Mouse (Mus musculus) bone marrow, adult 2 months (tissue): Measurements from ENCODE around the gene Vmn2r25. TPM values are rescaled to one million over a fixed set of nuclear protein-coding genes. Genes with fewer than 3 reads are reported as not detected.
"Not testable (repeated sequence)": the region's sequence is repeated elsewhere in the genome, so short reads cannot be mapped to it uniquely, and the experiment has no call there.

Source experiments
- H3K27ac ChIP-seq: fragments of 200-500 bp; 2 replicates; pipeline ENCODE4 v1.5.1; 2012; ENCODE audit warnings: low read depth, mild to moderate bottlenecking, control low read depth, inconsistent platforms, low read length; ENCODE audit not compliant: control insufficient read depth, poor library complexity, insufficient read depth
- H3K4me1 ChIP-seq: fragments of 200-500 bp; 2 replicates; pipeline ENCODE4 v1.6.1; 2011; ENCODE audit warnings: low read length; ENCODE audit not compliant: control insufficient read depth, insufficient read depth
- H3K4me3 ChIP-seq: fragments of 200-500 bp; replicated peaks from 2 replicates; pipeline ENCODE3; 2011; ENCODE audit warnings: mild to moderate bottlenecking, low read depth, low read length, control low read depth; ENCODE audit not compliant: control insufficient read depth
- CTCF ChIP-seq: fragments of 200-500 bp; IDR thresholded peaks from 2 replicates; pipeline ENCODE4 v1.5.1; 2011; ENCODE audit warnings: low read length, control low read depth; ENCODE audit not compliant: control insufficient read depth, insufficient read depth
- POLR2A ChIP-seq: fragments of 200-500 bp; IDR thresholded peaks from 2 replicates; pipeline ENCODE4 v1.6.1; 2011; ENCODE audit warnings: low read depth, mild to moderate bottlenecking, control low read depth, low read length, borderline replicate concordance; ENCODE audit not compliant: control insufficient read depth
- WGBS: fragments of 180-500 bp; shearing (Covaris S2); methylation state at CpG from one replicate; pipeline ENCODE4 v1.1.7; 2018; 5-methylcytosine and 5-hydroxymethylcytosine counted together
- polyA plus RNA-seq: library from polyadenylated mRNA; stranded (reverse); fragments of >200 nt; gene quantifications from 2 replicates; pipeline ENCODE4 v1.2.4, GENCODE M21; 2011; ENCODE audit warnings: low replicate concordance; ENCODE audit not compliant: missing spikeins, insufficient read depth, insufficient read length

The Vmn2r25 gene
- 0.14 and 0.27 TPM in 2 replicates for polyA plus RNA-seq

DNA sequence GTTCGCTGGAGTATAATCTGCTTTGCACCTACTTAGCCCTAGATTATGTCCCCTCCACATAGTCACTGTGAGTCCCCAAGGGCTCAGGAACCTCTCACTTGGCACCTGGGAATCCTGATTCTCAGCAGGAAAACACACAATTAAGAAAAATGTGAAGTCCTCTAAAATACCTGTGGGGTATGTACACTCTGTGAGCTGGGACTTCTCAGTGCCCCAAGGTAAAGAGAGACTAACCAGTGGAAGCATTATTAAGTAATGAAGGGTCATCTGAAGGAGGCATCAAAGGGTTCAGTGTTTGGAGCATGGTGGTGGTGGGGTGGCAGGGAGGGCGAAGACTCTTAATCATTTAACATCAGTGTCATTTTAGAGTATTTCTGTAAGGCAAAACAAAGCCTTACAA, at the start of gene Vmn2r25:
Vmn2r25 (minus strand) TSS at position 101 of the 400 bp plus-strand sequence.
- H3K4me1 ChIP-seq, H3K4me3 ChIP-seq, H3K27ac ChIP-seq: not testable (repeated sequence)
- WGBS = 65% methylated on average over 2 of the region's 2 CpGs

DNA sequence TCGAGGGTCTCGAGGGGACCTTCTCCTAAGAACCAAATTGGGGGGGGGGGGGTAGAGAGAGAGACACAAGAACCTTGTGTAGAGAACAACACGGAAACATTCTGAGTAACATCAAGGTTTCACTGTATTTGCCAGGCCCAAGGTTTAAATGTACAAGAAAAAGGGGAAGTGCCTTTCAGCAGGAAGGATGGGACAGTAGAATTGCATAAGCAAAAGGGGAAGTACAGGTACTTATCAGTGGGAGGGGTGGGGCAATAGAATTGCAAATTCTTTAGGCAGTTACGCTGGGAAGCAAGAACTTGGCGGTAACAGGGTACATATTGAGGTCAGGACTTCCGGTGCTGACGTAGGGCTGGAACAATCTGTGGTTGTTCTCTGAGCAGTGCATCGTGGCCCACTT, 33.3 kb downstream of the Vmn2r25 start:
- Histone ChIP-seq H3K4me3 (no peak overlapping the region), H3K4me1 (no peaks in the 10 kb centered on the region), H3K27ac (no peak overlapping the region)
- TF ChIP-seq POLR2A (no peak), CTCF (no peak)
- 73% methylated on average over 8 of the region's 8 CpGs for WGBS

GRCm38 (mm10) chr6:123810291-123810690, 43.0 kb downstream of the Vmn2r25 start:
- H3K4me1 ChIP-seq, H3K4me3 ChIP-seq, H3K27ac ChIP-seq: not testable (repeated sequence)

- TF ChIP-seq POLR2A (no peak), CTCF (no peak)
- 59% methylated on average over 9 of the region's 9 CpGs for WGBS
- no peaks in the 10 kb centered on the region for H3K4me1 ChIP-seq
- no peak overlapping the region for H3K27ac ChIP-seq
- H3K4me3 ChIP-seq = no peak overlapping the region
Observed at GRCm38 (mm10) chr6:123793746-123794145, 59.5 kb downstream of the Vmn2r25 start.

DNA sequence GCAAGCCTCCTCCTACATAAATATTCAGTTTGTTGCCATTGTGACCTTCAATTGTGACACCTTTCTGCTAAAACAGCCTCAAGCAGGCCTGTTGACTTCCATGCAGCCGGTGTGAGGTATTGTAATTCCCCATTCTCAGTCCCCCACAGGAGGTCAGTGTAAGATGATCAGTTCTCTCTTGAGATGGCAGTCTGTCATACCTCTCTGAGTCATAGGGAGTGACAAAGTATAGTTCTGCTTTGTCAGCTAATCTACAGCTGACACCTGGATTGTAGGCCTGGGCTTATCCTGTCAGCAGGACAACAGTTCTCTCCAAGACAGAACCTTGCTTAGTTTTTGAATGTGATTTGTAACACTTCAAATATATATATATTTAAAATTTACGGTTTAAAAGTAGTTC, 68.4 kb downstream of the Vmn2r25 start:
- no peak overlapping the region for H3K27ac ChIP-seq
- H3K4me1 ChIP-seq = no peaks in the 10 kb centered on the region
- no peak overlapping the region for H3K4me3 ChIP-seq
- TF ChIP-seq POLR2A (no peak), CTCF (no peak)
- 62% methylated on average over 2 of the region's 2 CpGs for WGBS

DNA sequence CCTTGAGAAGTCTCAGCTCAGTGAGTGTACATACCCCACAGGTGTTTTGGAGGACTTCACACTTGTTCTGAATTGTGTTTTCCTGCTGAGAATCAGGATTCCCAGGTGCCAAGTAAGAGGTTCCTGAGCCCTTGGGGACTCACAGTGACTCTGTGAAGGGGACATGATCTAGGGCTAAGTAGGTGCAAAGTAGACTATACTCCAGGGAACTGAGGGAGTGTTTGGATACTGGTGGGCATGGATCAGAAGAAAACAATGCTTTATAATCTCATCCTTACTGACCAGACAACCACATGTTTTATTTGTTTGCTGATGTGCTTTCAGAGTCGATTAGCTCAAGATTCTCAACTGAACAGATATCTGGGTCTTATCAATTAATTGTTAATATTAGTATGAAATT, 74.7 kb downstream of the Vmn2r25 start, which contains the start of gene Vmn2r24:
Vmn2r24 (plus strand) TSS at position 301 of the 400 bp plus-strand sequence.
- Histone ChIP-seq H3K4me3 (no peak within 1 kb of the TSS), H3K4me1 (no peaks in the 10 kb centered on the region), H3K27ac (no peak within 1 kb of the TSS)
- WGBS = 73% methylated on average over 1 of the region's 1 CpGs
- TF ChIP-seq POLR2A (no peak), CTCF (no peak)

Other genes starting within 250 kb of the Vmn2r25 start
- not detected in 2 replicates for gene Vmn2r22, start 202.7 kb downstream of the Vmn2r25 start, polyA plus RNA-seq
- gene Vmn2r23, start 150.8 kb downstream of the Vmn2r25 start, polyA plus RNA-seq = not detected in 2 replicates
- not detected in 2 replicates for gene Vmn2r24, start 74.6 kb downstream of the Vmn2r25 start, polyA plus RNA-seq
- 0.14 TPM in 1 of 2 replicates, not detected in the other for gene Vmn2r26, start 171.1 kb upstream of the Vmn2r25 start, polyA plus RNA-seq